Mouse (Mus musculus) spleen, adult 2 months (tissue): ENCODE data around the gene Pomgnt1.

Experiments used
- CTCF ChIP-seq: fragments of 200-500 bp; IDR thresholded peaks from 2 replicates; pipeline ENCODE4 v1.5.1; 2011; ENCODE audit warnings: mild to moderate bottlenecking, inconsistent platforms; ENCODE audit not compliant: insufficient read depth, insufficient read length, insufficient replicate concordance; ENCODE audit errors: extremely low read depth
- POLR2A ChIP-seq: fragments of 200-500 bp; IDR thresholded peaks from 2 replicates; pipeline ENCODE4 v1.6.1; 2011; ENCODE audit warnings: low read depth, low read length, inconsistent platforms

GRCm38 (mm10) chr4:116088510-116089249, 35.0 kb upstream of the Pomgnt1 start:
- TF ChIP-seq POLR2A (no peak), CTCF (no peak)
